Mouse (Mus musculus) retina, embryonic 14.5 days (tissue): ENCODE data around the gene Igf1.
A peak's percentile ranks its signal among the peaks of the same experiment; 100 is the strongest.

Experiments
- DNase-seq: peaks from one replicate; pipeline ENCODE4 v3.0.0-alpha.2; 2015; ENCODE audit warnings: low spot score

Gene Igf1

DNA sequence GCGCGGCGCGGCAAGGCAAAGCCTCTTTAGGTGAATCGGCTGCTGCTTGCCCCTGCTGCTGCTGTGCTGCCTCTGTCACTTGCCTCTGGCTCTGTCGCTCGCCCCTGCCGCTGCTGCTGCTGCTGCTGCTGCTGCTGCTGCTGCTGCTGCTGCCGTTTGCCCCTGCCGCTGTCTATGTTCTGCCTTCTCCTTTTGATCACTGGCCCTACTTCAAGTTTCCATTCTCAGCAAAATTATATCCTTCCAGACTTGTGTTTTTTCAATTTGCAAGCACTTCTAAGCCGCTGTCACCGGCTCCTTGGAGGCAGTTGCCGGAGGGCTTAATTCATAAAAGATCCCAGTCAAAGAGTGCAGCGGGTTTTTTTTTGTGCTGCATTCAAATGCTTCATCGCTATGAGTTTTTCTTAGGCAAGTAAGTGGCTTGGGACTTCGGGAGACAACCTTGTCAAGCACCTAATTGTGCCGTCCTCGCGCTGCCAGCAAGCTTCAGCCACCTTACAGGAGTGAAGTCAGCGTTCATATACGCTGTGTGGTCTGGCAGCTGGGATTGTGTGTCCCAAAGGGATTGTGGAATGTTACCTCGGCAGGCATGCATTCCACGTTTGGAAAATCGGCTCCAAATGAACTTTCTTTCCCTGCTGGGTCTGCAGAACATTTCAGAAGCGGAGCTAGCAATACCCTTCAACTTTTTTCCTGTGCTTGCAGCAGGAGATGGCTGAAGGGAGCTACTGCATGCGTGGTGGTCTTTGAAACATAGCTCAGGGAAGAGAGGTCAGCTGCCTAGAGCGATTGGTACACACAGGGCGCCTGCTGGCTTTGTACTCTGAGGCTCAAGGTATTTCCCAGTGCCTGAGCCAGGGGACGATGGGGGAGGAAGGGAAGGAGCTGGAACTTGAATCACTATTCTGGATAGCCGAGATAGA lies 2.4 kb downstream of the Igf1 start:
- DNase-seq = peak; percentile 59

DNA sequence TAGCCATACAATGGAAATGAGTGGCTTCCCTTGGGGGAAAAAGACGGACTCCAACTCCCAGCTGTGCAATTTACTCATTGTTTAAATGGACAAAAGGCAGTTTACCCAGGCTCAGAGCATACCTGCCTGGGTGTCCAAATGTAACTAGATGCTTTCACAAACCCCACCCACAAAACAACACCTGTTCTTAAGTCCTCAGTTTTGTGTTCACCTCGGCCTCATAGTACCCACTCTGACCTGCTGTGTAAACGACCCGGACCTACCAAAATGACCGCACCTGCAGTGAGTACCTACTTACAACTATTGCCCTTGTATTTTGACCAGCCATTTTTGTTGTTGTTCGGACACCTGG lies 3.0 kb downstream of the Igf1 start:
- no peak for DNase-seq

GRCm38 (mm10) chr10:87862899-87863298 lies 4.8 kb downstream of the Igf1 start:
- no peak for DNase-seq

DNA sequence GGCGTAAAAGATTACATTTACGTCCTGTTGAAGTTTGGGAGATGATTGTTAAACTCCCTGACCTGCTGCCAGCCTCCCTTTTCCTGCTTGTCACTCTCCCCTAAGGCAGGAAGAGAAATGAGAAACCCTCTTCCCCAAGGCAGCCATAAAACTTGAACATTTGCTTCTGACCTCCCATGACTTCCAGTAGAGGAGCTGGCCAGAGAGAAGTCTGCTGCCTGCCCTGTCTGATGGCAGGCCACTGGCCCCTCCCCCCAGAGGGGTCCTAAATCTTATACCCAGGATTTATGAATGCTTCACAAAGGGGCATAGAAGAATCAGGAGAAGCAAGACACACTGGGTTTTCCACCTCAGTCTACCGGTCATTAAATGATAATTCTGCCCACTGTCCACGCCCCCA lies 5.3 kb downstream of the Igf1 start:
- no peak for DNase-seq

GRCm38 (mm10) chr10:87865712-87866111 lies 7.6 kb downstream of the Igf1 start:
- no peak for DNase-seq

DNA sequence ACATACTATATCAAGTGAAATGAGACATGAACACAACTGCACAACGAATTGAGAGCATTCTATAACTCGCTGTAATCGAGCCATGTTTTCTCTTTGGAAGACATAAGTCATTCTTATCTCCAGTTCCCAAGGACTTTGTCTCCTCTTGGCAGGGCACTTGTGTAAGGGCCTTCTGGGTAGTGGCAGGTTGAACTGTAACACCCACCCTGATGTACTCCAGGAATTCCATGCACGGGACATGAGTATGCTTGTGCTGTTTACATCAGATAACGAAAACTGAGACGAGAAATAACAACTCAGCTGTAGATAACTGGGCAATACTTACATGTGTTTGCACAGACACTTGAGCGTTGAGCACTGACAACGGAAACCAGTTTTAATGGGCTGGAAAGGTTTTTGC lies 8.4 kb downstream of the Igf1 start:
- no peak for DNase-seq

DNA sequence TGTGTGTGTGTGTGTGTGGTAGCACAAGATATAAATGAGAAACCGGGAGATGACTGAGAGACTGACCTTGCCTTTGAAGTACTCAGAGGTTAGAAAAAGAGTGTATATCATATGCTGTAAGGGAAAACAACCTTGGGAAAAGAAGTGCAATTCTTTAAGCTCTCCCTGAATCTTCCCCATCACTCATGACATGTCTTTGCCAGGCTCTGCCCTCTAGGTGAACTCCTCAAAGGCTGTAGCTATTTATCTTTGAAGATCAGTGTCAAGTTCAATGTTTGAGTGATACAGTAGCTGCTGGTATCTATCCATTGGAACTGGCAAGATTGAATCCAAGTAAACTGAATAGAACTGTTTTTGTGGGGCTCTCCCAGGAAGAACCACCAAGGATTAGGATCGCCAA lies 9.2 kb downstream of the Igf1 start:
- DNase-seq = no peak

GRCm38 (mm10) chr10:87867631-87868030 lies 9.6 kb downstream of the Igf1 start:
- DNase-seq = no peak

DNA sequence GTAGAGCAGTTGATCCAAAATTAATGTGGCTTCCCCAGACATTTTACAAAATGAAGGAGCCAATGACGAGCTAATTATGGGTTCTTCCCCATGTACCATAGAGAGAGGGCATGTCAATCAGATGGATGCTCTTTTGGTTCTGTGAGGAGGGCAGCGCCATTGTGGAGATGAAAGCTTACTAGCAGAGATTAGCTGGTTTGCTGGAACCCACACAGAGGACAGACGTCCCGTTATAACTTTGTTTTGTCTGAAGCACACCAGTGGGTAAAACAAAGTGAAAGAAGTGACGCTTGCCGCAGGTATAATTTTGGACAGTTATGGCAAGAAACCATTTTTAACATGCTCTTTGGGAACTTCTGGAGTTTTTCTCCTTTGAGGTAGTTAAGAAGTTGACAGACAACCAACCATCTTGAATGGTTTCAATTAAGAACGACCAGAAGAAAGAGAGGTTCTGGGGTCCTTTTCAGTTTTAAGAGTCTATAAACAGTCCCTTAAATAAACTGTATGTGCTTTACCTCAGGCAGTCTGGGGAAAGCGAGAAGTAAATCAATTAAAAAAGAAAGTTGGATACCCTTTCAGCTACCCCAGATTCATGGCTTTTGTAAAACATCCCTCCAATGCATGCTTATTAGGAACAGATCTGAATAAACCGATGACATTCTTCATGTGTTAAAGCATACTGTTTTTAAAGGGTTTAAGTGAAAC lies 10.4 kb downstream of the Igf1 start:
- DNase-seq = no peak

- DNase-seq = no peak
Measured at GRCm38 (mm10) chr10:87869151-87869550, 11.1 kb downstream of the Igf1 start.

- DNase-seq = no peak
Measured at GRCm38 (mm10) chr10:87869691-87870090, 11.6 kb downstream of the Igf1 start.

DNA sequence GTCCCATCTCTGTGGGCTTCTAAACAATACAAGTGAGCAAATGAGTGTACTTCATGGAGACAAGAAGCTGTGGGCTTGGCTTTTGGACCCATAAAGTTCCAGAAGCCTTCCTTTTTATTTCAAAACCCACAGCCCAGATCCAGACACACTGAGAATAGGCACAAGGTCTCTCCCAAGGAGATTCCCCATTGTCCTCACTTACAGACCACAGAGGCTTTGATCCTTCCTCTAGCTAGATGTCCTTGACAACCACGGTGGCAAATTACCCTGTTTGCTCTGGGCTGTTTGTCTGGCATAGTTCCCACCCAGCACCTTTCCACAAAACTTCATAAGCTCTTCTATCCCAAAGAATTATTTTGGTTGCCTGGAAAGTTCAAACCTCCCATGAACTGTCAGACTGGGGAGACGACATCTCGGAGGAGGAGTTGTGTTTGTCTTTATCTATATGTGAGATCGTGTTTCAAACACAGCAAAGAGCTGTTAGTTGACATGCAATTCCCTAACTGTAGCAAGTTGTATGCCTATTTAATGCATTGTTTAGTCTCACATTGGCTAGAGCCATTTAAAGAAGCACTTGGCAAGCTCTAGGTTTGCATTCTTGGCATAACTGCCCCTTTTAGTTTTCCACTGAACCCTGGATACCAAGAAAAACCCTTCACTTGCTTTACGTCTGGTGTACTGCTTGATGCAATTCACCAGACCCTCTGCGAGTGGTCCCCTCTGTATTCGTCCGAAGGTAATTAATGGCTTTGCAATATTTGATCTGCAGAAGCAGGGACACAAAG lies 14.0 kb downstream of the Igf1 start:
- no peak for DNase-seq

DNA sequence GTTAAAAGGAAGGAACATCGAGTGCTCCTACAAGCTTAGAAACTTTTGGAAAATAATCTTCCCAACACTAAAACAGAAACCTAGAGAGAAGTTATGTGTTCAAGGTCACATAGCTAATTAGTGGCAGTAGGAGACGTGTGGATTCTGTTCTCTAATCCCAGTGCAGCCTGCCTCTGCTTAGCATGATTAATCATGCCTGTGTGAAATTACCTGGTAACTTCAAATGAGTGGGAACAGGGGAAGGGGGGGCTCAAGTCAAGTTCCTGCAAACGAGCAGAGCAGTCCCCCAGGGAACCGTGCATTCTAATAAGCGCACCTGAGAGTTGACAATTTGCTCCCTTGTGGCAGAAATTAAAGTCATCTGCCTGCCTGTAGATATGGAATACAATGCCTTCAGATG lies 14.8 kb downstream of the Igf1 start:
- DNase-seq = no peak

DNA sequence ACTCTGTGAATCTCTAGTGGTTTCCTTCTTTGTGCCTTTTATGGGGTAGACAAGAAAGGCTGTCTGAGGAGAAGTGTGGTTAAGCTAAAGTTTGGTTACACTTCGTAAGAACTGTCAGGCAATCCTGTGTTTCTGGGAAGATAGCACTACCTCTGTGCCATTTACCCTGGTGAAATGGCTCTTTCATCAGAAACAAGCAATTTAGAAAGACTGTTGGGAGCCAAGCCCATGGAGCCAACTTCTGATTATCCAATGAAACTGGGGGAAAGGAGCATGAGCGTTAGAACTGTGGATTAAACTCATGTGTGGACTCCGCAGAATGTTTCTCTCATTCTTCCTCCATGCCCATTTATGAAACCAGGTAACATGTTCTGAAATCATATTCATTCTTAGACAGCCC lies 15.5 kb downstream of the Igf1 start:
- no peak for DNase-seq

GRCm38 (mm10) chr10:87880071-87880785 lies 22.2 kb downstream of the Igf1 start:
- DNase-seq = no peak

DNA sequence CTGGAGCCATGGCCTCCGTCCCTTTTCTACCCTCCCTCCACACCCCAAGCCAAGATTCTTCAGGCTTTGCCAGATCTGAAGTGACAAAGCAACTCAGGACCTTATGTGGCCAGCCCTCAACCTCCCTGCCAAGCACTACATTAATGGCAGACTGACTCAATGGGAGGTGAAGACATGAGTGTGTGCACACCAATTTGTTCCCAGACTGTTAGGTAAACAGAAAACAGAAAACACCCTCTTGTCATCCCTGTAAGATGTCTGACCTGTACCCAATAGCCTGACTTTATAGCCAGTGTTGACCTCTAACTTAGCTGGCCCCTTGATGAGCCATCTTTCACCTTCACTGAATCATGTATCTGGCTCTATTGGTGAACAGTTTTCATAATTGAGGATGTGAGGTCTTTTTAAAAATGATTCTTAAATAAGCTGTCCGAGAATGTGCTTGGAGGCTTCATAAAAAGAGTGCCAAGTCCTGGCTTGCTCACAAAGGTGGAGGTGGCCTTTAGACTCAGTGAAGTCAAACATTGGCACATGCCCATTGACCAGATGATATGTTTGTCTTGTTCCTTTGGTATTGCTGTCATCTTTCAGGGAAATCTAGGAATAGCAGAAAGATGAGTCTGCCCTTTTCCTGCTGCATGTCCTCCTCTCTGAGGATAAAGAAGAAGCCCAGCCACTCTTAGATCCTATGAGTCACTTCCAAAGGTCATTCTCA lies 27.4 kb downstream of the Igf1 start:
- DNase-seq = no peak

GRCm38 (mm10) chr10:87889850-87890249 lies 31.8 kb downstream of the Igf1 start:
- no peak for DNase-seq

DNA sequence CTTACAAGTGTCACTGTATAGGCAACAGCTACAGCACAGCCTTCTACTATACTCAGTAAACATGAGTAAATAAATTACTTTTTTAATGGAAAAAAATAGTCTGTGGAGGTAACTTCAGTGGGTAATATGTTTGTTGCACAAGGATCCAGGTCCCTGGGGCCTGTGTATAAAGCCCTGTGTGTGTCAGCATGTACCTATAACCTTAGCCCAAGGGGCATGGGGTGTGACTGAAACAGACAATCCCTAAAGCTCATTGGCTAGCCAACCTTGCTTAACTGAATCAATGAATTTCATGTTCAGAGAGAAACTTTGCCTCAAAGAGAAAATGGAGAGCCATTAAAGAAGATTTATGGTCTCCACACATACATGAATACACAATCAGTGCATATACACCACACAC lies 34.2 kb downstream of the Igf1 start:
- no peak for DNase-seq

- DNase-seq = no peak
Measured at GRCm38 (mm10) chr10:87893272-87893671, 35.2 kb downstream of the Igf1 start.

DNA sequence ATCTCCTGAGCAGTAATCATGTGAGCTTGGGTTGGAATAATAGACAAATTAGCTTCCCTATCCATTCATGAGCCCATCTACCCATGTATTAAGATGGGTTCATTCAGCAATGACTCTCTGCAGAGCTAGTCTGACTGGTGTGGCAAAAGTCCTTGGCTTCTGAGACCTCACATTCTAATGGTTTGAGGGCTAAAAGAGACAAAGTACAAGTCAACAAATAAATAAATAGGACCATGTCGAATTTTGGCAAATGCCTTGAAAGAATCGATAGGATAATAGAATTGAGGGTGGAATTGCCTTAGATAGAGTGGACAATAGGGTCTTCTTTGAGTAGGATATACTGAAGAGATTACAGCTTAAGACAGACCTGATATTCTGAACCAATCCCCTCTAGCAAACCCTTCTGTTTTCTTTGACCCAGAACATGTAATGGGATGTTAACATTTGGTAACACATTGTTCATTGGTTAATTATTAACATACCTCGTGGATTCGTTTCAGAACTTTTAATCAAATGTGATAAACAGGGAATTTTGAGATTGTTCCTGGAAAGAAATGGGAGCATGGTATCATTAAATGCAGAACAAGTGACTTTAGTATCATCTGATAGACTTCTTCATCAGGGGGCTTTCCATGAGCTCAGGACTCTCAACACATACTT lies 36.5 kb downstream of the Igf1 start:
- DNase-seq = no peak

- DNase-seq = no peak
Measured at GRCm38 (mm10) chr10:87895351-87895750, 37.3 kb downstream of the Igf1 start.
